In the genomic region with DNA sequence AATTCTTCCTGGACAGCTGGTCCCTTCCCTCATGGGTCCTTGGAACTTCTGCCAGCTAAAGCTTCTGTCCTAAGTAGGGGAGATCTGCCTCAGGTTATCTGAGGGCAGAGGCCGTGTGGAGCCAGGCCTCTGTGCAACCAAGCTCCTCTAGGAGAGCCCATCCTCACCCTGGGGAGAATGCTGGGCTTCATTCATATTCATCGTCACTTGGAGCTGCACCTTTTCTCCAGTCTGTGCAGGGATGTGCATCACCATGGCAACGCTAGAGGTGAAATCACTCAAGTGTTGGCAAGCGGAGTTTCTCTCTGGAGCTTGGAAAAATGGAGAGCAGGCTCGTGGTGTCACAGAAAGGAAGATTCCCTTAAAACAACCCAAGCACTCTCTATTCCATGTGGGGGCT, we compare ENCODE assay signal across 12 mouse cellular contexts.
DNase-seq lines count a peak whose midpoint lies in the region; ATAC-seq lines count a peak whose summit lies in the region.
"Had no signal": no experiment of that assay in that cellular context is flagged by ENCODE, and none has a peak within 500 bp of the region (broad histone marks: within the 10 kb centered on the region; RNA-seq: fewer than 3 reads in every experiment).

No protein-coding gene starts in this region.

- DNase-seq in gastrocnemius, postnatal 25 days, result peak; percentile 10
- DNase-seq in gastrocnemius, postnatal 10 days, result no peak
- peak; percentile 35 to 41 for DNase-seq in cerebellum, postnatal 25 days
- peak; percentile 65 for DNase-seq in layer of hippocampus, adult 9-11 months
- DNase-seq in urinary bladder, adult 18-20 months (ENCODE audit: low spot score in 2 of 2), result no peak
- no peak for DNase-seq in kidney, postnatal 36 days
- DNase-seq: adrenal gland, adult 8-10 months; kidney, adult 9 months; lung, adult 18-20 months; thymus, postnatal 36 days had no signal

- H3K9me3 ChIP-seq in neural tube, embryonic 15.5 days (replicated peaks), result no peaks in the 10 kb centered on the region
- no peaks in the 10 kb centered on the region for H3K9me3 ChIP-seq in kidney, embryonic 15.5 days (replicated peaks)

- H3K4me3 ChIP-seq in neural tube, embryonic 15.5 days (replicated peaks), result no peak overlapping the region
- no peak overlapping the region for H3K4me3 ChIP-seq in kidney, embryonic 15.5 days (replicated peaks)

- 23% methylated on average over 5 of the region's 5 CpGs for WGBS in neural tube, embryonic 15.5 days
- 67% methylated on average over 5 of the region's 5 CpGs for WGBS in kidney, embryonic 15.5 days

- no peaks in the 10 kb centered on the region for H3K36me3 ChIP-seq in neural tube, embryonic 15.5 days
- H3K36me3 ChIP-seq in kidney, embryonic 15.5 days, result no peaks in the 10 kb centered on the region

- peak overlapping the region; percentile 72 for H3K27ac ChIP-seq in neural tube, embryonic 15.5 days (replicated peaks)
- H3K27ac ChIP-seq in kidney, embryonic 15.5 days, result no peak overlapping the region

- H3K27me3 ChIP-seq in neural tube, embryonic 15.5 days (replicated peaks), result no peaks in the 10 kb centered on the region
- no peaks in the 10 kb centered on the region for H3K27me3 ChIP-seq in kidney, embryonic 15.5 days

- peaks cover 47% of the 10 kb centered on the region for H3K4me1 ChIP-seq in neural tube, embryonic 15.5 days
- H3K4me1 ChIP-seq in kidney, embryonic 15.5 days, result peaks cover 14% of the 10 kb centered on the region

- ATAC-seq in neural tube, embryonic 15.5 days (ENCODE audit: low FRiP score), result peak; percentile 79
- no peak for ATAC-seq in kidney, embryonic 15.5 days (replicated peaks; ENCODE audit: low FRiP score)

- H3K4me2 ChIP-seq in neural tube, embryonic 15.5 days, result peak overlapping the region; percentile 15; the same call in 1 of the 2 replicates
- H3K4me2 ChIP-seq in kidney, embryonic 15.5 days, result no peak overlapping the region

- no peak overlapping the region for H3K9ac ChIP-seq in neural tube, embryonic 15.5 days (replicated peaks)
- H3K9ac ChIP-seq in kidney, embryonic 15.5 days, result no peak overlapping the region

Comparison
In these comparisons a context has a peak if more than half of its experiments do, and no peak if none do; other contexts are left out.
1. DNase-seq: peak in gastrocnemius, postnatal 25 days (single experiment), cerebellum, postnatal 25 days (2 of 2) and layer of hippocampus, adult 9-11 months (single experiment); none in gastrocnemius, postnatal 10 days (single experiment), urinary bladder, adult 18-20 months (0 of 2) and kidney, postnatal 36 days (0 of 2).